Mouse (Mus musculus) forebrain, embryonic 14.5 days (tissue): ENCODE measurements around the gene Ktn1. TPM values are rescaled to one million over a fixed set of nuclear protein-coding genes. Genes with fewer than 3 reads are reported as not detected.
A peak's percentile ranks its signal among the peaks of the same experiment; 100 is the strongest.

Experiments
- ATAC-seq: fragments of 200-750 bp; cut with Nextera tagmentation; 2 replicates; pipeline ENCODE4 v1.8.0; 2017; ENCODE audit warnings: mild to moderate bottlenecking, moderate library complexity
- DNase-seq: peaks from one replicate; pipeline ENCODE4 v3.0.0-alpha.2; 2015; ENCODE audit warnings: low spot score
- H3K27ac ChIP-seq: fragments of 300-500 bp; sonication (generic); 2 replicates; pipeline ENCODE4 v1.5.1; 2014; ENCODE audit warnings: low read depth, mild to moderate bottlenecking, control low read depth, low read length, moderate library complexity
- H3K27me3 ChIP-seq: fragments of 300-500 bp; sonication (generic); replicated peaks from 2 replicates; pipeline ENCODE4 v1.6.1; 2014; ENCODE audit warnings: low read length, control low read depth, mixed read lengths; ENCODE audit not compliant: control insufficient read depth, insufficient read depth
- H3K36me3 ChIP-seq: fragments of 300-500 bp; sonication (generic); 2 replicates; pipeline ENCODE4 v1.6.1; 2014; ENCODE audit warnings: low read length, control low read depth; ENCODE audit not compliant: control insufficient read depth, insufficient read depth
- H3K4me1 ChIP-seq: fragments of 300-500 bp; sonication (generic); 2 replicates; pipeline ENCODE4 v1.6.1; 2014; ENCODE audit warnings: antibody characterized with exemption, low read length, control low read depth; ENCODE audit not compliant: control insufficient read depth, insufficient read depth
- H3K4me2 ChIP-seq: fragments of 300-500 bp; sonication (generic); 2 replicates; pipeline ENCODE4 v1.6.1; 2014; ENCODE audit warnings: mild to moderate bottlenecking, control low read depth, low read length
- H3K4me3 ChIP-seq: fragments of 300-500 bp; sonication (generic); 2 replicates; pipeline ENCODE4 v1.5.1; 2014; ENCODE audit warnings: low read depth, low read length, control low read depth
- H3K9ac ChIP-seq: fragments of 300-500 bp; sonication (generic); 2 replicates; pipeline ENCODE4 v1.6.1; 2014; ENCODE audit warnings: mild to moderate bottlenecking, low read length, control low read depth, moderate library complexity
- H3K9me3 ChIP-seq: fragments of 300-500 bp; sonication (generic); replicated peaks from 2 replicates; pipeline ENCODE4 v1.6.1; 2016; ENCODE audit warnings: low read length, control low read depth, mixed read lengths; ENCODE audit not compliant: control insufficient read depth
- WGBS: fragments of 180-500 bp; shearing (Covaris S2); extraction: QIAGEN DNeasy Blood & Tissue Kit; methylation state at CpG from one replicate; pipeline ENCODE4 v1.1.7; 2014; 5-methylcytosine and 5-hydroxymethylcytosine counted together
- polyA plus RNA-seq: library from polyadenylated mRNA; unstranded; fragments of >200 nt; fragmentation: Nextera tagmentation; extraction: Ambion mirVana; gene quantifications from 2 replicates; pipeline ENCODE4 v1.2.1, GENCODE M21; 2014

Ktn1 gene
- polyA plus RNA-seq, 1 experiment from 2014 or later = 56.5 TPM

GRCm38 (mm10) chr14:47634410-47634809 is 13.8 kb upstream of the Ktn1 start:
- Histone ChIP-seq H3K4me2 (no peak overlapping the region), H3K4me1 (no peaks in the 10 kb centered on the region), H3K4me3 (no peak overlapping the region), H3K27me3 (no peaks in the 10 kb centered on the region), H3K36me3 (no peaks in the 10 kb centered on the region), H3K27ac (no peak overlapping the region), H3K9ac (no peak overlapping the region), H3K9me3 (no peaks in the 10 kb centered on the region)
- 77% methylated on average over 9 of the region's 9 CpGs for WGBS
- ATAC-seq (no peak), DNase-seq (no peak)

GRCm38 (mm10) chr14:47634846-47635245 is 13.4 kb upstream of the Ktn1 start:
- no peak for ATAC-seq
- WGBS = 74% methylated on average over 7 of the region's 7 CpGs

GRCm38 (mm10) chr14:47638316-47638895 is 9.8 kb upstream of the Ktn1 start:
- no peaks in the 10 kb centered on the region for H3K27me3 ChIP-seq
- H3K36me3 ChIP-seq = no peaks in the 10 kb centered on the region
- H3K4me3 ChIP-seq = no peak overlapping the region
- no peak overlapping the region for H3K27ac ChIP-seq
- no peak overlapping the region for H3K9ac ChIP-seq
- WGBS = 87% methylated on average over 4 of the region's 4 CpGs
- no peaks in the 10 kb centered on the region for H3K9me3 ChIP-seq
- H3K4me1 ChIP-seq = no peaks in the 10 kb centered on the region
- ATAC-seq (no peak), DNase-seq (no peak)
- no peak overlapping the region for H3K4me2 ChIP-seq

More at GRCm38 (mm10) chr14:47634846-47635245, 13.4 kb upstream of the Ktn1 start:
- no peaks in the 10 kb centered on the region for H3K4me1 ChIP-seq
- H3K36me3 ChIP-seq = no peaks in the 10 kb centered on the region
- H3K9me3 ChIP-seq = no peaks in the 10 kb centered on the region
- no peak overlapping the region for H3K9ac ChIP-seq
- no peak for DNase-seq
- H3K4me2 ChIP-seq = no peak overlapping the region
- no peak overlapping the region for H3K27ac ChIP-seq
- no peaks in the 10 kb centered on the region for H3K27me3 ChIP-seq
- H3K4me3 ChIP-seq = no peak overlapping the region

GRCm38 (mm10) chr14:47645620-47646019 is 2.6 kb upstream of the Ktn1 start:
- H3K27me3 ChIP-seq = no peaks in the 10 kb centered on the region
- ATAC-seq (no peak), DNase-seq (no peak)
- H3K4me2 ChIP-seq = no peak overlapping the region
- H3K36me3 ChIP-seq = no peaks in the 10 kb centered on the region
- H3K4me3 ChIP-seq = no peak overlapping the region
- H3K9me3 ChIP-seq = no peaks in the 10 kb centered on the region
- H3K27ac ChIP-seq = no peak overlapping the region
- no peak overlapping the region for H3K9ac ChIP-seq
- 59% methylated on average over 7 of the region's 7 CpGs for WGBS
- peaks cover 4% of the 10 kb centered on the region for H3K4me1 ChIP-seq

GRCm38 (mm10) chr14:47646246-47646645 is 2.0 kb upstream of the Ktn1 start:
- no peaks in the 10 kb centered on the region for H3K9me3 ChIP-seq
- no peaks in the 10 kb centered on the region for H3K27me3 ChIP-seq
- H3K36me3 ChIP-seq = no peaks in the 10 kb centered on the region
- 61% methylated on average over 5 of the region's 5 CpGs for WGBS
- ATAC-seq = no peak
- H3K4me3 ChIP-seq = no peak overlapping the region
- no peak overlapping the region for H3K27ac ChIP-seq
- no peak overlapping the region for H3K9ac ChIP-seq
- DNase-seq = no peak
- peaks cover 7% of the 10 kb centered on the region for H3K4me1 ChIP-seq
- H3K4me2 ChIP-seq = no peak overlapping the region

GRCm38 (mm10) chr14:47646696-47647516 is 1.3 kb upstream of the Ktn1 start:
- Histone ChIP-seq H3K27me3 (no peaks in the 10 kb centered on the region), H3K9me3 (no peaks in the 10 kb centered on the region), H3K4me2 (no peak overlapping the region), H3K36me3 (no peaks in the 10 kb centered on the region), H3K4me3 (no peak overlapping the region), H3K9ac (no peak overlapping the region), H3K27ac (no peak overlapping the region), H3K4me1 (peaks cover 7% of the 10 kb centered on the region)
- DNase-seq (no peak), ATAC-seq (no peak)
- 69% methylated on average over 9 of the region's 9 CpGs for WGBS

- H3K27me3 ChIP-seq = no peaks in the 10 kb centered on the region
- peaks cover 7% of the 10 kb centered on the region for H3K4me1 ChIP-seq
- no peaks in the 10 kb centered on the region for H3K9me3 ChIP-seq
- ATAC-seq (peak; percentile 95), DNase-seq (peak; percentile 83)
- peak overlapping the region; percentile 98 for H3K4me3 ChIP-seq
- peak overlapping the region; percentile 87 for H3K27ac ChIP-seq
- WGBS = under 1% methylated on average over 51 of the region's 82 CpGs
- no peaks in the 10 kb centered on the region for H3K36me3 ChIP-seq
- peak overlapping the region; percentile 84 for H3K4me2 ChIP-seq
- H3K9ac ChIP-seq = peak overlapping the region; percentile 96
Measured at GRCm38 (mm10) chr14:47648706-47649630, 720 bp downstream of the Ktn1 start.

- H3K4me2 ChIP-seq = peak overlapping the region; percentile 84
- no peaks in the 10 kb centered on the region for H3K27me3 ChIP-seq
- H3K4me1 ChIP-seq = peaks cover 7% of the 10 kb centered on the region
- under 1% methylated on average over 43 of the region's 46 CpGs for WGBS
- ATAC-seq = peak; percentile 86
- peak overlapping the region; percentile 87 for H3K27ac ChIP-seq
- peak overlapping the region; percentile 96 for H3K9ac ChIP-seq
- H3K9me3 ChIP-seq = no peaks in the 10 kb centered on the region
- DNase-seq = peak; percentile 55
- H3K4me3 ChIP-seq = peak overlapping the region; percentile 98
- H3K36me3 ChIP-seq = no peaks in the 10 kb centered on the region
Measured at GRCm38 (mm10) chr14:47649631-47650337, 1.5 kb downstream of the Ktn1 start.
